Mouse (Mus musculus): Measurements from ENCODE around the gene Cadps2.

Gene Cadps2

GRCm38 (mm10) chr6:23522556-23522955 lies 316.7 kb downstream of the Cadps2 start:
- no peak for DNase-seq

- DNase-seq = no peak
These were observed 340.6 kb downstream of the Cadps2 start for GRCm38 (mm10) chr6:23498611-23499010.

GRCm38 (mm10) chr6:23491804-23492203 lies 347.4 kb downstream of the Cadps2 start:
- peak; percentile 19 for DNase-seq

- no peak for DNase-seq
These were observed 348.8 kb downstream of the Cadps2 start for GRCm38 (mm10) chr6:23490431-23490830.

GRCm38 (mm10) chr6:23489046-23489445 lies 350.2 kb downstream of the Cadps2 start:
- no peak for DNase-seq

- DNase-seq = peak; percentile 9
These were observed 366.5 kb downstream of the Cadps2 start for GRCm38 (mm10) chr6:23472686-23473085.

GRCm38 (mm10) chr6:23471830-23472229 lies 367.4 kb downstream of the Cadps2 start:
- no peak for DNase-seq

GRCm38 (mm10) chr6:23467885-23468284 lies 371.3 kb downstream of the Cadps2 start:
- DNase-seq = no peak

- peak; percentile 28 for DNase-seq
These were observed 376.5 kb downstream of the Cadps2 start for GRCm38 (mm10) chr6:23462600-23463280.

GRCm38 (mm10) chr6:23457748-23458147 lies 381.5 kb downstream of the Cadps2 start:
- DNase-seq = peak; percentile 49

- DNase-seq = no peak
These were observed 385.3 kb downstream of the Cadps2 start for GRCm38 (mm10) chr6:23453907-23454306.

GRCm38 (mm10) chr6:23439897-23440296 lies 399.3 kb downstream of the Cadps2 start:
- no peak for DNase-seq

- DNase-seq = no peak
These were observed 428.8 kb downstream of the Cadps2 start for GRCm38 (mm10) chr6:23410256-23411049.

- no peak for DNase-seq
These were observed 445.1 kb downstream of the Cadps2 start for GRCm38 (mm10) chr6:23394131-23394530.

- no peak for DNase-seq
These were observed 446.5 kb downstream of the Cadps2 start for GRCm38 (mm10) chr6:23392711-23393110.

GRCm38 (mm10) chr6:23386711-23387110 lies 452.5 kb downstream of the Cadps2 start:
- DNase-seq = no peak

- DNase-seq = no peak
These were observed 456.2 kb downstream of the Cadps2 start for GRCm38 (mm10) chr6:23383004-23383347.

- DNase-seq = peak; percentile 0
These were observed 456.8 kb downstream of the Cadps2 start for GRCm38 (mm10) chr6:23382283-23383003.

GRCm38 (mm10) chr6:23376327-23376726 lies 462.9 kb downstream of the Cadps2 start:
- DNase-seq = no peak

GRCm38 (mm10) chr6:23361842-23362451 lies 477.3 kb downstream of the Cadps2 start:
- DNase-seq = no peak

- no peak for DNase-seq
These were observed 478.6 kb downstream of the Cadps2 start for GRCm38 (mm10) chr6:23360596-23360995.

GRCm38 (mm10) chr6:23356141-23356540 lies 483.1 kb downstream of the Cadps2 start:
- DNase-seq = no peak

GRCm38 (mm10) chr6:23353480-23353879 lies 485.7 kb downstream of the Cadps2 start:
- no peak for DNase-seq
